Mouse (Mus musculus) MEL (cell line): Measurements from ENCODE around the gene Natd1. TPM values are rescaled to one million over a fixed set of nuclear protein-coding genes. Genes with fewer than 3 reads are reported as not detected.

Source experiments
- DNase-seq: peaks from one replicate; pipeline ENCODE4 v3.0.0; 2011; ENCODE audit warnings: low read depth, low spot score
- H3K27ac ChIP-seq: 2 replicates; pipeline ENCODE4 v1.5.1; 2012; ENCODE audit warnings: low read depth, mild to moderate bottlenecking, control low read depth, low read length, moderate library complexity; ENCODE audit not compliant: control insufficient read depth
- H3K27me3 ChIP-seq, 2 experiments: fragments of 150-350 bp in 1 of 2; sonication (generic) in 1 of 2; 2 replicates each; pipeline ENCODE4 v1.6.1; 2012; ENCODE audit warnings: low read length in 2 of 2, mild to moderate bottlenecking in 2 of 2, improper control_type of control experiment in 1 of 2, moderate library complexity in 1 of 2; ENCODE audit not compliant: insufficient read depth in 2 of 2, control insufficient read depth in 1 of 2
- H3K36me3 ChIP-seq, 2 experiments: 2 replicates each; pipeline ENCODE4 v1.6.1; 2012 to 2014; ENCODE audit warnings: low read length in 2 of 2, improper control_type of control experiment in 1 of 2, inconsistent platforms in 1 of 2, mild to moderate bottlenecking in 1 of 2; ENCODE audit not compliant: insufficient read depth in 2 of 2, control insufficient read depth in 1 of 2
- H3K4me1 ChIP-seq, 2 experiments: fragments of 150-350 bp in 1 of 2; sonication (generic) in 1 of 2; 2 replicates each; pipeline ENCODE4 v1.6.1; 2012; ENCODE audit warnings: low read length in 2 of 2, improper control_type of control experiment in 1 of 2, mild to moderate bottlenecking in 1 of 2; ENCODE audit not compliant: insufficient read depth in 2 of 2, control insufficient read depth in 1 of 2
- H3K4me3 ChIP-seq, 2 experiments: fragments of 150-350 bp in 1 of 2; sonication (generic) in 1 of 2; 2 replicates each; pipeline ENCODE4 v1.5.1; 2012; ENCODE audit warnings: low read depth in 2 of 2, low read length in 2 of 2, mild to moderate bottlenecking in 2 of 2, moderate library complexity in 2 of 2, control low read depth in 1 of 2, improper control_type of control experiment in 1 of 2; ENCODE audit not compliant: control insufficient read depth in 1 of 2, insufficient read depth in 1 of 2
- H3K79me2 ChIP-seq: 2 replicates; pipeline ENCODE4 v1.6.1; 2012; ENCODE audit warnings: mild to moderate bottlenecking, low read length, moderate library complexity; ENCODE audit not compliant: control insufficient read depth, poor library complexity, insufficient read depth
- H3K9ac ChIP-seq: 2 replicates; pipeline ENCODE4 v1.6.1; 2012; ENCODE audit warnings: low read depth, mild to moderate bottlenecking, control low read depth, low read length, moderate library complexity; ENCODE audit not compliant: control insufficient read depth, poor library complexity, severe bottlenecking
- H3K9me3 ChIP-seq: fragments of 150-350 bp; sonication (generic); replicated peaks from 2 replicates; pipeline ENCODE4 v1.6.1; 2012; ENCODE audit warnings: mild to moderate bottlenecking, low read length, improper control_type of control experiment, moderate library complexity; ENCODE audit not compliant: insufficient read depth
- BHLHE40 ChIP-seq: IDR thresholded peaks from 2 replicates; pipeline ENCODE4 v1.6.1; 2012; ENCODE audit warnings: low read depth, mild to moderate bottlenecking, inconsistent platforms, low read length, improper control_type of control experiment, borderline replicate concordance
- CHD1 ChIP-seq: IDR thresholded peaks from 2 replicates; pipeline ENCODE4 v1.6.1; 2012; ENCODE audit warnings: low read depth, mild to moderate bottlenecking, inconsistent platforms, low read length, improper control_type of control experiment
- CHD2 ChIP-seq: IDR thresholded peaks from 2 replicates; pipeline ENCODE4 v1.6.1; 2011; ENCODE audit warnings: low read length, improper control_type of control experiment
- ELF1 ChIP-seq: IDR thresholded peaks from 2 replicates; pipeline ENCODE4 v1.6.1; 2014; ENCODE audit warnings: low read depth, mild to moderate bottlenecking, inconsistent platforms, low read length, improper control_type of control experiment, moderate library complexity
- EP300 ChIP-seq, 2 experiments: IDR thresholded peaks; 2 replicates each; pipeline ENCODE4 v1.6.1; 2011; ENCODE audit warnings: improper control_type of control experiment in 2 of 2, low read length in 2 of 2, low read depth in 1 of 2, mild to moderate bottlenecking in 1 of 2
- ETS1 ChIP-seq: IDR thresholded peaks from 2 replicates; pipeline ENCODE4 v1.6.1; 2012; ENCODE audit warnings: low read depth, mild to moderate bottlenecking, inconsistent platforms, low read length, improper control_type of control experiment, moderate library complexity
- GABPA ChIP-seq: IDR thresholded peaks from 2 replicates; pipeline ENCODE4 v1.6.1; 2012; ENCODE audit warnings: low read depth, mild to moderate bottlenecking, inconsistent platforms, low read length, improper control_type of control experiment, moderate library complexity
- GATA1 ChIP-seq: IDR thresholded peaks from 2 replicates; pipeline ENCODE4 v1.6.1; 2011; ENCODE audit warnings: low read depth, low read length, improper control_type of control experiment
- KAT2A ChIP-seq: conservative IDR thresholded peaks from 2 replicates; pipeline ENCODE4 v1.6.1; 2012; ENCODE audit warnings: low read depth, low read length, improper control_type of control experiment, inconsistent platforms
- MAFK ChIP-seq: IDR thresholded peaks from 2 replicates; pipeline ENCODE4 v1.6.1; 2011; ENCODE audit warnings: low read depth, mild to moderate bottlenecking, low read length, improper control_type of control experiment, borderline replicate concordance
- MAX ChIP-seq: IDR thresholded peaks from 2 replicates; pipeline ENCODE4 v1.6.1; 2011; ENCODE audit warnings: low read length, improper control_type of control experiment
- MXI1 ChIP-seq: IDR thresholded peaks from 2 replicates; pipeline ENCODE4 v1.6.1; 2011; ENCODE audit warnings: mild to moderate bottlenecking, low read depth, low read length, improper control_type of control experiment
- MYB ChIP-seq: IDR thresholded peaks from 2 replicates; pipeline ENCODE4 v1.6.1; 2011; ENCODE audit warnings: mild to moderate bottlenecking, low read depth, low read length, improper control_type of control experiment
- MYC ChIP-seq: IDR thresholded peaks from 2 replicates; pipeline ENCODE4 v1.6.1; 2011; ENCODE audit warnings: low read depth, mild to moderate bottlenecking, low read length, improper control_type of control experiment, moderate library complexity
- NELFE ChIP-seq: IDR thresholded peaks from 2 replicates; pipeline ENCODE4 v1.6.1; 2011; ENCODE audit warnings: low read depth, low read length, improper control_type of control experiment
- NRF1 ChIP-seq: IDR thresholded peaks from 2 replicates; pipeline ENCODE4 v1.6.1; 2014; ENCODE audit warnings: low read depth, mild to moderate bottlenecking, inconsistent platforms, low read length, improper control_type of control experiment, moderate library complexity; ENCODE audit not compliant: poor library complexity, insufficient read depth, severe bottlenecking
- RAD21 ChIP-seq: IDR thresholded peaks from 2 replicates; pipeline ENCODE4 v1.6.1; 2011; ENCODE audit warnings: mild to moderate bottlenecking, low read depth, low read length, improper control_type of control experiment
- RCOR1 ChIP-seq: IDR thresholded peaks from 2 replicates; pipeline ENCODE4 v1.6.1; 2012; ENCODE audit warnings: low read depth, mild to moderate bottlenecking, inconsistent platforms, low read length, improper control_type of control experiment
- SIN3A ChIP-seq: IDR thresholded peaks from 2 replicates; pipeline ENCODE4 v1.6.1; 2012; ENCODE audit warnings: low read length, improper control_type of control experiment, inconsistent platforms
- TAL1 ChIP-seq: IDR thresholded peaks from 2 replicates; pipeline ENCODE4 v1.6.1; 2012; ENCODE audit warnings: mild to moderate bottlenecking, inconsistent platforms, low read length, moderate library complexity, mixed read lengths
- TCF12 ChIP-seq: IDR thresholded peaks from 2 replicates; pipeline ENCODE4 v1.6.1; 2014; ENCODE audit warnings: low read depth, mild to moderate bottlenecking, inconsistent platforms, low read length, improper control_type of control experiment, moderate library complexity
- UBTF ChIP-seq: IDR thresholded peaks from 2 replicates; pipeline ENCODE4 v1.6.1; 2012; ENCODE audit warnings: low read depth, mild to moderate bottlenecking, inconsistent platforms, low read length, improper control_type of control experiment, moderate library complexity, borderline replicate concordance; ENCODE audit not compliant: insufficient read depth
- USF2 ChIP-seq, 2 experiments: IDR thresholded peaks; 2 replicates each; pipeline ENCODE4 v1.6.1; 2011 to 2012; ENCODE audit warnings: improper control_type of control experiment in 2 of 2, low read length in 2 of 2, borderline replicate concordance in 1 of 2, inconsistent platforms in 1 of 2, low read depth in 1 of 2, mild to moderate bottlenecking in 1 of 2; ENCODE audit not compliant: insufficient read depth in 1 of 2
- ZKSCAN1 ChIP-seq: IDR thresholded peaks from 2 replicates; pipeline ENCODE4 v1.6.1; 2012; ENCODE audit warnings: low read depth, mild to moderate bottlenecking, inconsistent platforms, low read length, improper control_type of control experiment, moderate library complexity
- ZNF384 ChIP-seq: IDR thresholded peaks from 2 replicates; pipeline ENCODE4 v1.6.1; 2012; ENCODE audit warnings: low read depth, mild to moderate bottlenecking, inconsistent platforms, low read length, improper control_type of control experiment
- polyA plus RNA-seq, 2 experiments: library from polyadenylated mRNA; stranded (reverse) in 1 of 2; unstranded in 1 of 2; fragments of >175 nt in 1 of 2; fragments of >200 nt in 1 of 2; gene quantifications; 2 replicates each; pipeline versions ENCODE4 v1.2.1 to v1.2.4; 2012; ENCODE audit warnings: low replicate concordance in 2 of 2, low read depth in 1 of 2; ENCODE audit not compliant: insufficient read length in 2 of 2, insufficient read depth in 1 of 2, missing spikeins in 1 of 2
- total RNA-seq: library from RNA; depleted of rRNA; stranded (reverse); fragments of 300-350 nt; gene quantifications from 2 replicates; pipeline ENCODE4 v1.2.3, GENCODE M21; 2012

Natd1 gene
- total and polyA plus RNA-seq, 3 experiments, result 3.0 to 10.9 TPM; not detected in 1

GRCm38 (mm10) chr11:60867904-60868303 is 46.6 kb downstream of the Natd1 start:
- Histone ChIP-seq H3K4me1 (no peaks in the 10 kb centered on the region), H3K4me3 (no peak overlapping the region), H3K9ac (no peak overlapping the region), H3K27me3 (no peaks in the 10 kb centered on the region), H3K9me3 (no peaks in the 10 kb centered on the region), H3K79me2 (peaks cover 80% of the 10 kb centered on the region), H3K36me3 (peaks cover 0 to 45% of the 10 kb centered on the region in 2 experiments; a peak in 2 of 4 replicates), H3K27ac (no peak overlapping the region)
- DNase-seq, result no peak
- TF ChIP-seq ZNF384, result no peak
- no peak for TF ChIP-seq TCF12
- no peak for TF ChIP-seq CHD2
- TF ChIP-seq RAD21, result no peak
- no peak for TF ChIP-seq MYC
- no peak for TF ChIP-seq NRF1
- TF ChIP-seq EP300 (IDR thresholded peaks at IDR 0.05; ENCODE audit: low read depth in 1 of 2, low read length in 2 of 2), result no peak
- no peak for TF ChIP-seq ZKSCAN1
- no peak for TF ChIP-seq MAFK
- TF ChIP-seq UBTF, result no peak
- TF ChIP-seq USF2 (IDR thresholded peaks at IDR 0.05; ENCODE audit: borderline replicate concordance in 1 of 2, insufficient read depth in 1 of 2, low read depth in 1 of 2, low read length in 2 of 2), result no peak
- TF ChIP-seq SIN3A, result no peak
- TF ChIP-seq ETS1, result no peak
- TF ChIP-seq BHLHE40, result no peak
- no peak for TF ChIP-seq RCOR1
- TF ChIP-seq MYB, result no peak
- no peak for TF ChIP-seq CHD1
- TF ChIP-seq MAX, result no peak

DNA sequence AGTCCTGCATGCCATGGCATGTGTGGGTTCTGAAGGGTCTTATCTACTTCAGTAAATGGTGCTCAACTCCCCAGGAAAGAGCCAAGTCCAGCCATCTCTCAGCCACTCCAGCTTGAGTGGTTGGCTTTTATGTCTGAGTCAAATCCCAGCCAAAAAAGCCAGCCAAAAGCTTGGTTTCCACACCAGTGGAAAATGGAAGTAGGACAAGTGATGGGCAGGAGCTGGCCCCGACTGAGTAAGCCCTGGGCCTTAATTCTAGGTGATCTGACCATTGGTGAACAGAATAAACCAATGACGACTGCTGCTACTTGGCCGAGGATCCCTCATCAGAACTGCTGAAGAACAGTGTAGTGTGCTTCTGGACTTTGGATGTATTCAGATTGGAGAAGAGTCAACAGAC is 47.1 kb downstream of the Natd1 start:
- Histone ChIP-seq H3K4me1 (no peaks in the 10 kb centered on the region), H3K27me3 (no peaks in the 10 kb centered on the region), H3K4me3 (no peak overlapping the region), H3K79me2 (peaks cover 77% of the 10 kb centered on the region), H3K27ac (no peak overlapping the region), H3K36me3 (peaks cover 0 to 42% of the 10 kb centered on the region in 2 experiments; a peak in 2 of 4 replicates), H3K9me3 (no peaks in the 10 kb centered on the region), H3K9ac (no peak overlapping the region)
- TF ChIP-seq TAL1 (no peak), GABPA (no peak), MXI1 (no peak), NELFE (no peak), USF2 (IDR thresholded peaks at IDR 0.05; ENCODE audit: borderline replicate concordance in 1 of 2, insufficient read depth in 1 of 2, low read depth in 1 of 2, low read length in 2 of 2) (no peak), ELF1 (no peak), KAT2A (no peak), EP300 (IDR thresholded peaks at IDR 0.05; ENCODE audit: low read depth in 1 of 2, low read length in 2 of 2) (no peak), ZKSCAN1 (no peak), CHD2 (no peak), TCF12 (no peak), ZNF384 (no peak), GATA1 (no peak), CHD1 (no peak)
- DNase-seq, result no peak
